Mouse (Mus musculus): ENCODE results near the gene Col19a1. TPM values are rescaled to one million over a fixed set of nuclear protein-coding genes. Genes with fewer than 3 reads are reported as not detected.

Gene Col19a1
- polyA plus RNA-seq, 1 experiment from 2014 or later, result 0.32 TPM

Other genes with a start within 250 kb of the Col19a1 start
- gene Lmbrd1, start 91.2 kb upstream of the Col19a1 start, polyA plus RNA-seq (2014; fragmentation: Nextera tagmentation; extraction: Ambion mirVana), result 33.7 and 42.6 TPM in 2 replicates